Mouse (Mus musculus): ENCODE measurements around the gene Bckdk. TPM values are rescaled to one million over a fixed set of nuclear protein-coding genes. Genes with fewer than 3 reads are reported as not detected.
A peak's percentile ranks its signal among the peaks of the same experiment; 100 is the strongest.
"Not testable (repeated sequence)": the region's sequence is repeated elsewhere in the genome, so short reads cannot be mapped to it uniquely, and the experiment has no call there.

Gene Bckdk
- total and polyA plus RNA-seq, 2 experiments from 2014 or later = 55.0 to 63.5 TPM

- WGBS = under 1% methylated on average over 26 of the region's 26 CpGs
- ATAC-seq = peak; percentile 97
Measured at GRCm38 (mm10) chr7:127895442-127895841, 8.4 kb upstream of the Bckdk start, which contains the start of the genes Gm21974 and Vkorc1. TSS of gene Gm21974 (minus strand) at chr7:127895454. TSS of gene Vkorc1 (minus strand) at chr7:127895617.

GRCm38 (mm10) chr7:127895891-127896290 lies 8.0 kb upstream of the Bckdk start:
- DNase-seq (ENCODE audit: low spot score); H3K36me3 ChIP-seq (ENCODE audit: insufficient read depth, low read length); H3K4me1 ChIP-seq (ENCODE audit: insufficient read depth, low read length); H3K27me3 ChIP-seq (ENCODE audit: insufficient read depth, low read length); H3K9me3 ChIP-seq (ENCODE audit: low read length); H3K9ac ChIP-seq (replicated peaks; ENCODE audit: low read length): not testable (repeated sequence)
- Histone ChIP-seq H3K4me3 (ENCODE audit: low read length) (peak overlapping the region; percentile 57), H3K27ac (peak overlapping the region; percentile 54), H3K4me2 (ENCODE audit: low read depth, low read length) (peak overlapping the region; percentile 67)
- ATAC-seq = 0 out of 2 replicates have a peak, but pooled peaks have one; percentile 5
- WGBS = 63% methylated on average over 7 of the region's 7 CpGs

More at GRCm38 (mm10) chr7:127895442-127895841, 8.4 kb upstream of the Bckdk start, which contains the start of the genes Gm21974 and Vkorc1:
- TF ChIP-seq CTCF (IDR thresholded peaks at IDR 0.05; ENCODE audit: low read depth) = peak; percentile 65
- Histone ChIP-seq H3K4me2 (ENCODE audit: low read depth, low read length) (peak within 1 kb of the TSS; percentile 67), H3K36me3 (ENCODE audit: insufficient read depth, low read length) (0 out of 2 replicates have a peak, but pooled peaks cover 3% of the 10 kb centered on the region), H3K9me3 (ENCODE audit: low read length) (no peaks in the 10 kb centered on the region), H3K4me1 (ENCODE audit: insufficient read depth, low read length) (peaks cover 10% of the 10 kb centered on the region; the same call in 1 of the 2 replicates), H3K27ac (peak within 1 kb of the TSS; percentile 73), H3K4me3 (ENCODE audit: low read length) (peak within 1 kb of the TSS; percentile 57), H3K9ac (replicated peaks; ENCODE audit: low read length) (peak within 1 kb of the TSS; percentile 61), H3K27me3 (ENCODE audit: insufficient read depth, low read length) (no peaks in the 10 kb centered on the region)
- peak; percentile 97 for DNase-seq (ENCODE audit: low spot score)

- Histone ChIP-seq H3K27me3 (ENCODE audit: insufficient read depth, low read length) (no peaks in the 10 kb centered on the region), H3K4me2 (ENCODE audit: low read depth, low read length) (no peak overlapping the region), H3K27ac (no peak overlapping the region), H3K9ac (replicated peaks; ENCODE audit: low read length) (no peak overlapping the region), H3K9me3 (ENCODE audit: low read length) (no peaks in the 10 kb centered on the region), H3K4me1 (ENCODE audit: insufficient read depth, low read length) (peaks cover 10% of the 10 kb centered on the region; the same call in 1 of the 2 replicates), H3K4me3 (ENCODE audit: low read length) (no peak overlapping the region), H3K36me3 (ENCODE audit: insufficient read depth, low read length) (0 out of 2 replicates have a peak, but pooled peaks cover 3% of the 10 kb centered on the region)
- DNase-seq (ENCODE audit: low spot score) = peak; percentile 60
- 59% methylated on average over 13 of the region's 13 CpGs for WGBS
- peak; percentile 76 for TF ChIP-seq CTCF (IDR thresholded peaks at IDR 0.05; ENCODE audit: low read depth)
- ATAC-seq = no peak
Measured at GRCm38 (mm10) chr7:127896384-127896783, 7.5 kb upstream of the Bckdk start.

- Histone ChIP-seq H3K4me3 (ENCODE audit: low read length) (no peak overlapping the region), H3K4me1 (ENCODE audit: insufficient read depth, low read length) (peaks cover 10% of the 10 kb centered on the region; the same call in 1 of the 2 replicates), H3K4me2 (ENCODE audit: low read depth, low read length) (no peak overlapping the region), H3K9me3 (ENCODE audit: low read length) (no peaks in the 10 kb centered on the region), H3K9ac (replicated peaks; ENCODE audit: low read length) (no peak overlapping the region), H3K27me3 (ENCODE audit: insufficient read depth, low read length) (no peaks in the 10 kb centered on the region), H3K36me3 (ENCODE audit: insufficient read depth, low read length) (0 out of 2 replicates have a peak, but pooled peaks cover 3% of the 10 kb centered on the region), H3K27ac (no peak overlapping the region)
- DNase-seq (ENCODE audit: low spot score) = no peak
- no peak for TF ChIP-seq CTCF (IDR thresholded peaks at IDR 0.05; ENCODE audit: low read depth)
- WGBS = 89% methylated on average over 7 of the region's 7 CpGs
- no peak for ATAC-seq
Measured at GRCm38 (mm10) chr7:127897542-127897941, 6.3 kb upstream of the Bckdk start.

- Histone ChIP-seq H3K27ac (no peak overlapping the region), H3K9me3 (ENCODE audit: low read length) (no peaks in the 10 kb centered on the region), H3K36me3 (ENCODE audit: insufficient read depth, low read length) (no peaks in the 10 kb centered on the region), H3K27me3 (ENCODE audit: insufficient read depth, low read length) (no peaks in the 10 kb centered on the region), H3K9ac (replicated peaks; ENCODE audit: low read length) (no peak overlapping the region), H3K4me2 (ENCODE audit: low read depth, low read length) (no peak overlapping the region), H3K4me1 (ENCODE audit: insufficient read depth, low read length) (peaks cover 10% of the 10 kb centered on the region; the same call in 1 of the 2 replicates), H3K4me3 (ENCODE audit: low read length) (no peak overlapping the region)
- DNase-seq (ENCODE audit: low spot score) = no peak
- WGBS = 35% methylated on average over 10 of the region's 10 CpGs
- ATAC-seq = no peak
- TF ChIP-seq CTCF (IDR thresholded peaks at IDR 0.05; ENCODE audit: low read depth) = no peak
Measured at GRCm38 (mm10) chr7:127898179-127898956, 5.5 kb upstream of the Bckdk start.

- no peak for DNase-seq (ENCODE audit: low spot score)
- Histone ChIP-seq H3K4me2 (ENCODE audit: low read depth, low read length) (no peak overlapping the region), H3K4me1 (ENCODE audit: insufficient read depth, low read length) (0 out of 2 replicates have a peak, but pooled peaks cover 7% of the 10 kb centered on the region), H3K27ac (no peak overlapping the region), H3K9ac (replicated peaks; ENCODE audit: low read length) (no peak overlapping the region), H3K9me3 (ENCODE audit: low read length) (no peaks in the 10 kb centered on the region), H3K4me3 (ENCODE audit: low read length) (no peak overlapping the region), H3K27me3 (ENCODE audit: insufficient read depth, low read length) (no peaks in the 10 kb centered on the region), H3K36me3 (ENCODE audit: insufficient read depth, low read length) (no peaks in the 10 kb centered on the region)
- no peak for TF ChIP-seq CTCF (IDR thresholded peaks at IDR 0.05; ENCODE audit: low read depth)
- no peak for ATAC-seq
- 54% methylated on average over 7 of the region's 7 CpGs for WGBS
Measured at GRCm38 (mm10) chr7:127899997-127900396, 3.9 kb upstream of the Bckdk start.
